Mouse (Mus musculus) liver, embryonic 14.5 days (tissue): ENCODE measurements around the gene Atg101.

Experiments
- CTCF ChIP-seq: IDR thresholded peaks from 2 replicates; pipeline ENCODE4 v1.5.1; 2016; ENCODE audit warnings: antibody characterized with exemption, low read depth, control low read depth
- EP300 ChIP-seq: IDR thresholded peaks from 2 replicates; pipeline ENCODE4 v1.6.1; 2016; ENCODE audit warnings: antibody characterized with exemption, low read depth

DNA sequence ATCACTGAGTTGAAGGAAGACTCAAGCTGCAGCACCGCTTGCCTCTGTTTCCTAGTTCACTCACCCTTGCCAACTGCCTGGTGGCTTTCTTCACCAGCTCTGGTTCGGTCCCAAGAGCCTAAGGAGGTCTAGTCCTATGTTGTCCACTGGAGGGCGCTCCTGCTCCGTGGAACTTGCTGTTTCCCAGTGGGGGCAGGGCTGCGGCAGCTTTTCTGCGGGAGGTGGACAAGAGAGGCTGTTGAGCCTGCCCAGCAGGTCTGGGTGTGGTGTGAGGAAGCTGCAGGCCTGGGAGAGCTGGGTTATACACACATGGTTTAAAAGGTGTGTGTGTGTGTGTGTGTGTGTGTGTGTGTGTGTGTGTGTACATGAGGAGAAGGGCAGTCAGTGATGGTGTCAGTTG is 43.2 kb downstream of the Atg101 start:
- peak; percentile 88 for TF ChIP-seq CTCF
- TF ChIP-seq EP300, result no peak
